Mouse (Mus musculus): ENCODE measurements around the gene Pikfyve. TPM values are rescaled to one million over a fixed set of nuclear protein-coding genes. Genes with fewer than 3 reads are reported as not detected.
"Not testable (repeated sequence)": the region's sequence is repeated elsewhere in the genome, so short reads cannot be mapped to it uniquely, and the experiment has no call there.

Gene Pikfyve
- total and polyA plus RNA-seq, 2 experiments from 2014 or later: 10.4 to 30.1 TPM

GRCm38 (mm10) chr1:65213214-65213613, 26.7 kb downstream of the Pikfyve start:
- Histone ChIP-seq H3K27me3 (ENCODE audit: insufficient read depth, low read length) (no peaks in the 10 kb centered on the region), H3K4me1 (ENCODE audit: insufficient read depth, low read length) (no peaks in the 10 kb centered on the region), H3K36me3 (ENCODE audit: insufficient read depth, low read length) (peaks cover 12% of the 10 kb centered on the region), H3K9me3 (ENCODE audit: low read length) (peaks cover 9% of the 10 kb centered on the region), H3K27ac (ENCODE audit: low read depth, low read length) (no peak overlapping the region), H3K4me2 (ENCODE audit: low read depth, low read length, poor library complexity, severe bottlenecking) (no peak overlapping the region), H3K4me3 (ENCODE audit: low read depth, low read length) (no peak overlapping the region), H3K9ac (replicated peaks; ENCODE audit: low read length, poor library complexity, severe bottlenecking) (no peak overlapping the region)
- 11% methylated on average over 2 of the region's 2 CpGs for WGBS
- DNase-seq (ENCODE audit: low spot score) (no peak), ATAC-seq (ENCODE audit: low FRiP score) (no peak)
- TF ChIP-seq CTCF (IDR thresholded peaks at IDR 0.05): no peak

DNA sequence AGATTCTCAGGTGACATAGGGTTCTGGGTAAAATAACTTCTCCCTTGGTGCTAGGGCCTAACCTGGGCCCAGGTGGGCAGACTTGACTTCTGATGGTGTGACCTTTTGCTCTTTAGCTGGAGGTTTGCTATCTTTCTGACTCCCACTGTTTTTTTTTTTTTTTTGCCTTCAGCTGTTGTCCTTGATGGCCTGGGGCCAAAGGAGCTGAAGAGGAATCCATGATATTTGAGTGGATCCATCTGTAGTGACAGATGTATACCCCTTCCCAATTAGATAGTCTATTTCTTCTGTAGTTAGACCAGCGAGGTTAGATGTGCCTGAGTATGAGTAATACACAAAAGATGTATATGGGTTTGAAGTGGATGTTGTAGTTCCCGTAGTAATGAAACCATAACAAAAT, 31.1 kb downstream of the Pikfyve start:
- TF ChIP-seq CTCF (IDR thresholded peaks at IDR 0.05): no peak

DNA sequence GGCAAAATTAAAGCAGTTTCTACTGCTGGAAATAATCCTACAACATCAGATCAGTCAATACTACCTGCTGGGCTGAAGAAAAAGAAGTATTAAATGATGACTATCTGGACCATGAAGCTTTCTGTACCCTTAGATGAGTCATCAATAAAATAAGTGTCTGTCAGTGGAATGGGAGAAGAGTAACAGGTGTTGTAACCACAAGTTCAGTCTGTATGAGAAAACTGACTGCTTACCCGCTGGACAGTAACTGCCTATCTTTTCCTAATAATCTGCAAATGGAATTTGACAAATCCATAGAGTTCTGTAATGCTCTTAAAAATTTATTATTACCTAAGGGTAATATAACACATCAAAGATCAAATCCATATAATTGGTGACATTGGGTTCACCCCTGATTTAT, 31.5 kb downstream of the Pikfyve start:
- Histone ChIP-seq H3K4me3 (ENCODE audit: low read depth, low read length) (no peak overlapping the region), H3K9me3 (ENCODE audit: low read length) (no peaks in the 10 kb centered on the region), H3K27me3 (ENCODE audit: insufficient read depth, low read length) (no peaks in the 10 kb centered on the region), H3K4me2 (ENCODE audit: low read depth, low read length, poor library complexity, severe bottlenecking) (no peak overlapping the region), H3K9ac (replicated peaks; ENCODE audit: low read length, poor library complexity, severe bottlenecking) (no peak overlapping the region), H3K27ac (ENCODE audit: low read depth, low read length) (no peak overlapping the region), H3K36me3 (ENCODE audit: insufficient read depth, low read length) (peaks cover 9% of the 10 kb centered on the region; the same call in 1 of the 2 replicates), H3K4me1 (ENCODE audit: insufficient read depth, low read length) (no peaks in the 10 kb centered on the region)
- TF ChIP-seq CTCF (IDR thresholded peaks at IDR 0.05): no peak
- no peak for ATAC-seq (ENCODE audit: low FRiP score)
- DNase-seq (ENCODE audit: low spot score): no peak
- whole genome bisulfite sequencing: 100% methylated on average over 1 of the region's 1 CpGs

More for the DNA sequence above, 31.1 kb downstream of the Pikfyve start:
- H3K27me3 ChIP-seq (ENCODE audit: insufficient read depth, low read length): no peaks in the 10 kb centered on the region
- no peak overlapping the region for H3K27ac ChIP-seq (ENCODE audit: low read depth, low read length)
- DNase-seq (ENCODE audit: low spot score) (no peak), ATAC-seq (ENCODE audit: low FRiP score) (no peak)
- H3K4me1 ChIP-seq (ENCODE audit: insufficient read depth, low read length): no peaks in the 10 kb centered on the region
- H3K4me3 ChIP-seq (ENCODE audit: low read depth, low read length): no peak overlapping the region
- no peaks in the 10 kb centered on the region for H3K9me3 ChIP-seq (ENCODE audit: low read length)
- WGBS: 88% methylated on average over 2 of the region's 2 CpGs
- H3K36me3 ChIP-seq (ENCODE audit: insufficient read depth, low read length): peaks cover 9% of the 10 kb centered on the region; the same call in 1 of the 2 replicates
- H3K4me2 ChIP-seq (ENCODE audit: low read depth, low read length, poor library complexity, severe bottlenecking): no peak overlapping the region
- no peak overlapping the region for H3K9ac ChIP-seq (replicated peaks; ENCODE audit: low read length, poor library complexity, severe bottlenecking)

DNA sequence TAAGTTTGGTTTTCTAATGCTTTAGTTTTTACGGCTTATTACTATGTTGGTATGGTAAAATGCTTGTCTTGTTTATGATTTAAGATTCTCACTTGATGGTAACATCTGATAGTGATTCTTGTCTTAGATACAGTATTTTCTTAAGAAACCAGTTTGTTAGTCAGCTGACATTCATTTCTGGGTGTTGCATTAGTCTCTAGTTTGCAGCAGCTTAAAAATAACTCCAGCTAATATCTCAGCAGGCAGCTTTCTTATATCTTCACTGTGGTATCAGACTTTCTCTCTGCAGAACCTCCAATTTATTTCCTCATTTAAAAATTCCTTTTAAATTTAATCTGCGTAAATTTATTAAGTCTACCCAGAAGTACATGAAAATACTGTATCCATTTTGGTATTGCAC, 37.2 kb downstream of the Pikfyve start:
- peaks cover 12% of the 10 kb centered on the region; the same call in 1 of the 2 replicates for H3K36me3 ChIP-seq (ENCODE audit: insufficient read depth, low read length)
- ATAC-seq (ENCODE audit: low FRiP score) (no peak), DNase-seq (ENCODE audit: low spot score) (no peak)
- no peak overlapping the region for H3K9ac ChIP-seq (replicated peaks; ENCODE audit: low read length, poor library complexity, severe bottlenecking)
- H3K4me2 ChIP-seq (ENCODE audit: low read depth, low read length, poor library complexity, severe bottlenecking): no peak overlapping the region
- H3K9me3 ChIP-seq (ENCODE audit: low read length): no peaks in the 10 kb centered on the region
- no peaks in the 10 kb centered on the region for H3K27me3 ChIP-seq (ENCODE audit: insufficient read depth, low read length)
- no peak overlapping the region for H3K4me3 ChIP-seq (ENCODE audit: low read depth, low read length)
- H3K4me1 ChIP-seq (ENCODE audit: insufficient read depth, low read length): no peaks in the 10 kb centered on the region
- H3K27ac ChIP-seq (ENCODE audit: low read depth, low read length): no peak overlapping the region
- no peak for TF ChIP-seq CTCF (IDR thresholded peaks at IDR 0.05)
- WGBS: over 99% methylated on average over 2 of the region's 2 CpGs

- 94% methylated on average over 2 of the region's 2 CpGs for WGBS
- H3K27me3 ChIP-seq (ENCODE audit: insufficient read depth, low read length): no peaks in the 10 kb centered on the region
- peaks cover 7% of the 10 kb centered on the region; the same call in 1 of the 2 replicates for H3K36me3 ChIP-seq (ENCODE audit: insufficient read depth, low read length)
- no peak for TF ChIP-seq CTCF (IDR thresholded peaks at IDR 0.05)
- no peaks in the 10 kb centered on the region for H3K4me1 ChIP-seq (ENCODE audit: insufficient read depth, low read length)
- no peak for ATAC-seq (ENCODE audit: low FRiP score)
- no peak overlapping the region for H3K4me2 ChIP-seq (ENCODE audit: low read depth, low read length, poor library complexity, severe bottlenecking)
- no peak overlapping the region for H3K9ac ChIP-seq (replicated peaks; ENCODE audit: low read length, poor library complexity, severe bottlenecking)
- no peak for DNase-seq (ENCODE audit: low spot score)
- no peaks in the 10 kb centered on the region for H3K9me3 ChIP-seq (ENCODE audit: low read length)
- H3K4me3 ChIP-seq (ENCODE audit: low read depth, low read length): no peak overlapping the region
- no peak overlapping the region for H3K27ac ChIP-seq (ENCODE audit: low read depth, low read length)
Observed at GRCm38 (mm10) chr1:65227681-65228080, 41.2 kb downstream of the Pikfyve start.

DNA sequence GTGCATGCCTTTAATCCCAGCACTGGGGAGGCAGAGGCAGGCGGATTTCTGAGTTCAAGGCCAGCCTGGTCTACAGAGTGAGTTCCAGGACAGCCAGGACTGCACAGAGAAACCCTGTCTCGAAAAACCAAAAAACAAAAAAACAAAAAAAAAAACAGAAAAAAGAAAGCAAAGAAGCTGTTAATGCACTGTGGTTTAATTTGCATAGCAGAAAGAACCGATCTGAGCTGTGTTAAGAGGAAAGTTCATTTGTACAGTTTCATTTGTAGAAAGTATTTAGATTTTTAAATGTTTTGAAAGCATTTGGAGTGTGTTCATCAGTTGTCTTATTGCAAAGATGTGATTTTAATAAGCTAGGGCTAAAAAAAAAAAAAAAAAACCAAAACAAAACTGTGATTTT, 43.3 kb downstream of the Pikfyve start:
- not testable (repeated sequence) for H3K4me2 ChIP-seq (ENCODE audit: low read depth, low read length, poor library complexity, severe bottlenecking); H3K4me3 ChIP-seq (ENCODE audit: low read depth, low read length); H3K36me3 ChIP-seq (ENCODE audit: insufficient read depth, low read length); H3K27ac ChIP-seq (ENCODE audit: low read depth, low read length); H3K9ac ChIP-seq (replicated peaks; ENCODE audit: low read length, poor library complexity, severe bottlenecking); H3K4me1 ChIP-seq (ENCODE audit: insufficient read depth, low read length); DNase-seq (ENCODE audit: low spot score); ATAC-seq (ENCODE audit: low FRiP score); H3K9me3 ChIP-seq (ENCODE audit: low read length); H3K27me3 ChIP-seq (ENCODE audit: insufficient read depth, low read length)
- 95% methylated on average over 3 of the region's 3 CpGs for WGBS
